Mouse (Mus musculus): Measurements from ENCODE around the gene Srf.

DNA sequence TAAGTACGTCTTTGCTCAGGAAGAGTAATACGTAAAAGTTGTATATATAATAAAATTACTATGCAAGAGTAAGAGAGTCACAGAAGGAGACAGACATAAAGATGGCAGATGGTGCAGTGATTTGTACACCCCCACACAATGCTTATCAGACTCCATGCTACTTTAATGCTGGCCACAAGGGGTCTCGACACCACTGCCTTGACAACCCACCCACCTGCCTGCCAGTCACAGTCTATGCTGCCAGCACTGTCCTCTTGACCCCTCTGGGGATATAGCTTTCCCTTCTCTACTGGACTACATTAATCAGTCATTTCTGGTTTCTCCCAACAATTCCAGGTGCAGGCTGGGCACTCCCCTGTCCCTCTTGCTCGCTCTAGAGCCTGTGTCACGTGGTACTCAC lies 22.7 kb upstream of the Srf start:
- TF ChIP-seq CTCF (IDR thresholded peaks at IDR 0.05; ENCODE audit: borderline replicate concordance, insufficient read depth, low read length): no peak
- no peak for TF ChIP-seq POLR2A (IDR thresholded peaks at IDR 0.05; ENCODE audit: low read depth, low read length)
